Mouse (Mus musculus) CH12.LX (cell line): ENCODE measurements around the gene Coq8a.

Source experiments
- CTCF ChIP-seq, 2 experiments: IDR thresholded peaks in 1 of 2; conservative IDR thresholded peaks in 1 of 2; 2 replicates each; pipeline ENCODE4 v1.5.1; 2011 to 2012; ENCODE audit warnings: low read depth in 2 of 2, low read length in 2 of 2, improper control_type of control experiment in 1 of 2, inconsistent platforms in 1 of 2, mild to moderate bottlenecking in 1 of 2, moderate library complexity in 1 of 2
- EP300 ChIP-seq: IDR thresholded peaks from 2 replicates; pipeline ENCODE4 v1.6.1; 2011; ENCODE audit warnings: low read length, improper control_type of control experiment
- POLR2A ChIP-seq: IDR thresholded peaks from 2 replicates; pipeline ENCODE4 v1.6.1; 2011; ENCODE audit warnings: low read depth, mild to moderate bottlenecking, improper control_type of control experiment, low read length
- SIN3A ChIP-seq: IDR thresholded peaks from 2 replicates; pipeline ENCODE4 v1.6.1; 2012; ENCODE audit warnings: low read length, improper control_type of control experiment, inconsistent platforms
- TCF12 ChIP-seq: IDR thresholded peaks from 2 replicates; pipeline ENCODE4 v1.6.1; 2014; ENCODE audit warnings: low read depth, mild to moderate bottlenecking, inconsistent platforms, low read length, improper control_type of control experiment
- USF1 ChIP-seq: IDR thresholded peaks from 2 replicates; pipeline ENCODE4 v1.6.1; 2014; ENCODE audit warnings: low read depth, mild to moderate bottlenecking, inconsistent platforms, low read length, improper control_type of control experiment

GRCm38 (mm10) chr1:180226221-180226713 lies 26.9 kb upstream of the Coq8a start:
- peak in 1 of 2 experiments; percentile 75; a peak in 2 of 4 replicates for TF ChIP-seq CTCF (conservative IDR thresholded peaks at IDR 0.05 in 1 of 2, IDR thresholded peaks at IDR 0.05 in 1 of 2; ENCODE audit: low read depth in 2 of 2, low read length in 2 of 2)
- TF ChIP-seq USF1: no peak
- peak; percentile 83; the same call in 1 of the 2 replicates for TF ChIP-seq SIN3A
- TF ChIP-seq POLR2A: peak; percentile 47; the same call in 1 of the 2 replicates
- peak; percentile 31; the same call in 1 of the 2 replicates for TF ChIP-seq TCF12
- TF ChIP-seq EP300: no peak
